Mouse (Mus musculus) midbrain, embryonic 13.5 days (tissue): Measurements from ENCODE around the gene S100pbp. TPM values are rescaled to one million over a fixed set of nuclear protein-coding genes. Genes with fewer than 3 reads are reported as not detected.

Experiments
- ATAC-seq: fragments of 200-750 bp; cut with Nextera tagmentation; 2 replicates; pipeline ENCODE4 v1.8.0; 2017; ENCODE audit warnings: mild to moderate bottlenecking, moderate TSS enrichment, moderate library complexity
- H3K27ac ChIP-seq: fragments of 300-500 bp; sonication (generic); 2 replicates; pipeline ENCODE4 v1.5.1; 2015; ENCODE audit warnings: inconsistent platforms, mild to moderate bottlenecking, moderate library complexity
- H3K27me3 ChIP-seq: fragments of 300-500 bp; sonication (generic); 2 replicates; pipeline ENCODE4 v1.6.1; 2015; ENCODE audit warnings: mild to moderate bottlenecking, inconsistent platforms
- H3K36me3 ChIP-seq: fragments of 300-500 bp; sonication (generic); 2 replicates; pipeline ENCODE4 v1.6.1; 2015; ENCODE audit warnings: mild to moderate bottlenecking, inconsistent platforms
- H3K4me1 ChIP-seq: fragments of 300-500 bp; sonication (generic); replicated peaks from 2 replicates; pipeline ENCODE4 v1.6.1; 2015; ENCODE audit warnings: inconsistent platforms
- H3K4me2 ChIP-seq: fragments of 300-500 bp; sonication (generic); replicated peaks from 2 replicates; pipeline ENCODE4 v1.6.1; 2015; ENCODE audit warnings: moderate library complexity, mild to moderate bottlenecking, inconsistent platforms
- H3K4me3 ChIP-seq: fragments of 300-500 bp; sonication (generic); replicated peaks from 2 replicates; pipeline ENCODE4 v1.5.1; 2015; ENCODE audit warnings: mild to moderate bottlenecking, inconsistent platforms
- H3K9ac ChIP-seq: fragments of 300-500 bp; sonication (generic); replicated peaks from 2 replicates; pipeline ENCODE4 v1.6.1; 2015; ENCODE audit warnings: mild to moderate bottlenecking, inconsistent platforms
- H3K9me3 ChIP-seq: fragments of 300-500 bp; sonication (generic); 2 replicates; pipeline ENCODE4 v1.6.1; 2016; ENCODE audit warnings: mild to moderate bottlenecking, inconsistent platforms
- WGBS: fragments of 180-500 bp; shearing (Covaris S2); methylation state at CpG from one replicate; pipeline ENCODE4 v1.1.7; 2015; 5-methylcytosine and 5-hydroxymethylcytosine counted together
- polyA plus RNA-seq: library from polyadenylated mRNA; unstranded; fragments of >200 nt; fragmentation: Nextera tagmentation; extraction: Ambion mirVana; gene quantifications from 2 replicates; pipeline ENCODE4 v1.2.1, GENCODE M21; 2015

The S100pbp gene
- polyA plus RNA-seq, 1 experiment from 2014 or later: 19.9 TPM

- peaks cover 38% of the 10 kb centered on the region for H3K36me3 ChIP-seq
- WGBS: 39% methylated on average over 1 of the region's 1 CpGs
- ATAC-seq: no peak
- H3K4me1 ChIP-seq: no peaks in the 10 kb centered on the region
- no peak overlapping the region for H3K9ac ChIP-seq
- H3K27me3 ChIP-seq: no peaks in the 10 kb centered on the region
- no peaks in the 10 kb centered on the region for H3K9me3 ChIP-seq
- H3K4me2 ChIP-seq: no peak overlapping the region
- H3K4me3 ChIP-seq: no peak overlapping the region
- H3K27ac ChIP-seq: no peak overlapping the region
Observed at GRCm38 (mm10) chr4:129179560-129179959, 10.0 kb downstream of the S100pbp start.

- Histone ChIP-seq H3K27ac (no peak overlapping the region), H3K4me1 (no peaks in the 10 kb centered on the region), H3K9me3 (no peaks in the 10 kb centered on the region), H3K36me3 (peaks cover 43% of the 10 kb centered on the region), H3K4me3 (no peak overlapping the region), H3K9ac (no peak overlapping the region), H3K4me2 (no peak overlapping the region), H3K27me3 (no peaks in the 10 kb centered on the region)
- 63% methylated on average over 1 of the region's 1 CpGs for WGBS
- ATAC-seq: no peak
Observed at GRCm38 (mm10) chr4:129172529-129172928, 17.0 kb downstream of the S100pbp start.

GRCm38 (mm10) chr4:129161581-129162255 lies 27.8 kb downstream of the S100pbp start:
- Histone ChIP-seq H3K27me3 (no peaks in the 10 kb centered on the region), H3K4me2 (no peak overlapping the region), H3K9ac (no peak overlapping the region), H3K36me3 (peaks cover 33% of the 10 kb centered on the region), H3K4me1 (no peaks in the 10 kb centered on the region), H3K9me3 (no peaks in the 10 kb centered on the region), H3K4me3 (no peak overlapping the region), H3K27ac (no peak overlapping the region)
- 94% methylated on average over 3 of the region's 4 CpGs for WGBS
- no peak for ATAC-seq

- Histone ChIP-seq H3K9me3 (no peaks in the 10 kb centered on the region), H3K4me3 (no peak overlapping the region), H3K4me1 (no peaks in the 10 kb centered on the region), H3K27me3 (no peaks in the 10 kb centered on the region), H3K9ac (no peak overlapping the region), H3K36me3 (peaks cover 34% of the 10 kb centered on the region), H3K27ac (no peak overlapping the region), H3K4me2 (no peak overlapping the region)
- no peak for ATAC-seq
- WGBS: 100% methylated on average over 1 of the region's 1 CpGs
Observed at GRCm38 (mm10) chr4:129161076-129161475, 28.5 kb downstream of the S100pbp start.

GRCm38 (mm10) chr4:129158549-129158948 lies 31.0 kb downstream of the S100pbp start:
- no peaks in the 10 kb centered on the region for H3K4me1 ChIP-seq
- H3K4me3 ChIP-seq: no peak overlapping the region
- H3K27ac ChIP-seq: no peak overlapping the region
- no peaks in the 10 kb centered on the region for H3K9me3 ChIP-seq
- H3K9ac ChIP-seq: no peak overlapping the region
- peaks cover 37% of the 10 kb centered on the region for H3K36me3 ChIP-seq
- 69% methylated on average over 3 of the region's 3 CpGs for WGBS
- no peaks in the 10 kb centered on the region for H3K27me3 ChIP-seq
- H3K4me2 ChIP-seq: no peak overlapping the region
- ATAC-seq: no peak

GRCm38 (mm10) chr4:129157541-129157940 lies 32.0 kb downstream of the S100pbp start:
- Histone ChIP-seq H3K9me3 (no peaks in the 10 kb centered on the region), H3K4me1 (no peaks in the 10 kb centered on the region), H3K4me2 (no peak overlapping the region), H3K4me3 (no peak overlapping the region), H3K36me3 (peaks cover 45% of the 10 kb centered on the region), H3K9ac (no peak overlapping the region), H3K27ac (no peak overlapping the region), H3K27me3 (no peaks in the 10 kb centered on the region)
- no peak for ATAC-seq
- 83% methylated on average over 5 of the region's 5 CpGs for WGBS

GRCm38 (mm10) chr4:129151276-129151811 lies 38.2 kb downstream of the S100pbp start:
- H3K27ac ChIP-seq: no peak overlapping the region
- no peaks in the 10 kb centered on the region for H3K9me3 ChIP-seq
- H3K4me1 ChIP-seq: peaks cover 6% of the 10 kb centered on the region; the same call in 1 of the 2 replicates
- no peak overlapping the region for H3K4me2 ChIP-seq
- H3K27me3 ChIP-seq: no peaks in the 10 kb centered on the region
- WGBS: 91% methylated on average over 4 of the region's 4 CpGs
- no peak overlapping the region for H3K9ac ChIP-seq
- H3K4me3 ChIP-seq: no peak overlapping the region
- ATAC-seq: no peak
- peaks cover 59% of the 10 kb centered on the region for H3K36me3 ChIP-seq

- no peak for ATAC-seq
- Histone ChIP-seq H3K27ac (no peak overlapping the region), H3K4me1 (peaks cover 17% of the 10 kb centered on the region), H3K9me3 (no peaks in the 10 kb centered on the region), H3K4me2 (no peak overlapping the region), H3K9ac (no peak overlapping the region), H3K27me3 (no peaks in the 10 kb centered on the region), H3K36me3 (peaks cover 49% of the 10 kb centered on the region), H3K4me3 (no peak overlapping the region)
- WGBS: 71% methylated on average over 1 of the region's 1 CpGs
Observed at GRCm38 (mm10) chr4:129149321-129149720, 40.2 kb downstream of the S100pbp start.

- H3K27me3 ChIP-seq: no peaks in the 10 kb centered on the region
- WGBS: 88% methylated on average over 13 of the region's 13 CpGs
- H3K4me3 ChIP-seq: no peak overlapping the region
- H3K4me1 ChIP-seq: peaks cover 26% of the 10 kb centered on the region
- no peak overlapping the region for H3K27ac ChIP-seq
- H3K9me3 ChIP-seq: no peaks in the 10 kb centered on the region
- H3K9ac ChIP-seq: no peak overlapping the region
- H3K36me3 ChIP-seq: peaks cover 36% of the 10 kb centered on the region
- no peak overlapping the region for H3K4me2 ChIP-seq
- ATAC-seq: no peak
Observed at GRCm38 (mm10) chr4:129147552-129148103, 41.9 kb downstream of the S100pbp start.

GRCm38 (mm10) chr4:129146392-129146791 lies 43.1 kb downstream of the S100pbp start:
- 69% methylated on average over 2 of the region's 2 CpGs for WGBS
- H3K9me3 ChIP-seq: no peaks in the 10 kb centered on the region
- no peak overlapping the region for H3K9ac ChIP-seq
- H3K27me3 ChIP-seq: no peaks in the 10 kb centered on the region
- H3K4me1 ChIP-seq: peaks cover 37% of the 10 kb centered on the region
- no peak overlapping the region for H3K4me3 ChIP-seq
- H3K36me3 ChIP-seq: peaks cover 25% of the 10 kb centered on the region
- ATAC-seq: no peak
- H3K4me2 ChIP-seq: no peak overlapping the region
- H3K27ac ChIP-seq: no peak overlapping the region

- Histone ChIP-seq H3K9me3 (no peaks in the 10 kb centered on the region), H3K4me2 (no peak overlapping the region), H3K9ac (no peak overlapping the region), H3K4me1 (peaks cover 38% of the 10 kb centered on the region), H3K4me3 (no peak overlapping the region), H3K27me3 (no peaks in the 10 kb centered on the region), H3K36me3 (peaks cover 20% of the 10 kb centered on the region), H3K27ac (no peak overlapping the region)
- WGBS: 83% methylated on average over 4 of the region's 4 CpGs
- no peak for ATAC-seq
Observed at GRCm38 (mm10) chr4:129145943-129146342, 43.6 kb downstream of the S100pbp start.

- Histone ChIP-seq H3K4me2 (no peak overlapping the region), H3K9me3 (no peaks in the 10 kb centered on the region), H3K27me3 (no peaks in the 10 kb centered on the region), H3K36me3 (peaks cover 16% of the 10 kb centered on the region), H3K4me3 (no peak overlapping the region), H3K4me1 (peaks cover 38% of the 10 kb centered on the region), H3K9ac (no peak overlapping the region), H3K27ac (peak overlapping the region; percentile 77)
- 73% methylated on average over 4 of the region's 4 CpGs for WGBS
- no peak for ATAC-seq
Observed at GRCm38 (mm10) chr4:129145411-129145810, 44.1 kb downstream of the S100pbp start.
